Mouse (Mus musculus): Measurements from ENCODE around the gene Ppp1r1a. TPM values are rescaled to one million over a fixed set of nuclear protein-coding genes. Genes with fewer than 3 reads are reported as not detected.

The Ppp1r1a gene
- polyA plus RNA-seq (2015; fragmentation: Nextera tagmentation; extraction: Ambion mirVana): 12.3 and 13.3 TPM in 2 replicates

GRCm38 (mm10) chr15:103537822-103538213, at the start of gene Ppp1r1a:
TSS of gene Ppp1r1a (minus strand) at chr15:103538003.
- Histone ChIP-seq H3K4me2 (peak within 1 kb of the TSS; percentile 97), H3K27me3 (replicated peaks) (peaks cover 21% of the 10 kb centered on the region; the same call in 1 of the 2 replicates), H3K9ac (peak within 1 kb of the TSS; percentile 49), H3K4me1 (peaks cover 10% of the 10 kb centered on the region; the same call in 1 of the 2 replicates), H3K9me3 (no peaks in the 10 kb centered on the region), H3K27ac (peak within 1 kb of the TSS; percentile 16; the same call in 1 of the 2 replicates), H3K4me3 (replicated peaks) (peak within 1 kb of the TSS; percentile 63), H3K36me3 (no peaks in the 10 kb centered on the region)
- WGBS: 0% methylated on average over 36 of the region's 36 CpGs
- ATAC-seq (ENCODE audit: insufficient read depth, low FRiP score, low read depth): peak; percentile 70

- WGBS: 72% methylated on average over 2 of the region's 2 CpGs
- ATAC-seq (ENCODE audit: insufficient read depth, low FRiP score, low read depth): no peak
- Histone ChIP-seq H3K27me3 (replicated peaks) (no peaks in the 10 kb centered on the region), H3K4me1 (no peaks in the 10 kb centered on the region), H3K27ac (no peak overlapping the region), H3K36me3 (no peaks in the 10 kb centered on the region), H3K9ac (no peak overlapping the region), H3K4me2 (no peak overlapping the region), H3K4me3 (replicated peaks) (no peak overlapping the region), H3K9me3 (no peaks in the 10 kb centered on the region)
Measured at GRCm38 (mm10) chr15:103585876-103586275, 48.1 kb upstream of the Ppp1r1a start.

GRCm38 (mm10) chr15:103564981-103565380, 27.2 kb upstream of the Ppp1r1a start, which contains the start of gene Glycam1:
TSS of gene Glycam1 (minus strand) at chr15:103565081.
- Histone ChIP-seq H3K27ac (no peak within 1 kb of the TSS), H3K9ac (no peak within 1 kb of the TSS), H3K27me3 (replicated peaks) (no peaks in the 10 kb centered on the region), H3K4me3 (replicated peaks) (no peak within 1 kb of the TSS), H3K9me3 (no peaks in the 10 kb centered on the region), H3K4me2 (no peak within 1 kb of the TSS), H3K36me3 (no peaks in the 10 kb centered on the region), H3K4me1 (no peaks in the 10 kb centered on the region)
- no peak for ATAC-seq (ENCODE audit: insufficient read depth, low FRiP score, low read depth)

GRCm38 (mm10) chr15:103552096-103552690, 14.4 kb upstream of the Ppp1r1a start:
- Histone ChIP-seq H3K36me3 (no peaks in the 10 kb centered on the region), H3K4me3 (replicated peaks) (no peak overlapping the region), H3K9me3 (no peaks in the 10 kb centered on the region), H3K4me2 (no peak overlapping the region), H3K27ac (no peak overlapping the region), H3K4me1 (no peaks in the 10 kb centered on the region), H3K9ac (no peak overlapping the region), H3K27me3 (replicated peaks) (no peaks in the 10 kb centered on the region)
- 49% methylated on average over 3 of the region's 3 CpGs for WGBS
- no peak for ATAC-seq (ENCODE audit: insufficient read depth, low FRiP score, low read depth)

GRCm38 (mm10) chr15:103551053-103551452, 13.2 kb upstream of the Ppp1r1a start:
- H3K9ac ChIP-seq: no peak overlapping the region
- ATAC-seq (ENCODE audit: insufficient read depth, low FRiP score, low read depth): no peak
- 14% methylated on average over 1 of the region's 1 CpGs for WGBS

GRCm38 (mm10) chr15:103549475-103549874, 11.7 kb upstream of the Ppp1r1a start:
- no peaks in the 10 kb centered on the region for H3K27me3 ChIP-seq (replicated peaks)
- H3K4me3 ChIP-seq (replicated peaks): no peak overlapping the region
- ATAC-seq (ENCODE audit: insufficient read depth, low FRiP score, low read depth): no peak
- no peaks in the 10 kb centered on the region for H3K36me3 ChIP-seq
- H3K27ac ChIP-seq: no peak overlapping the region
- no peaks in the 10 kb centered on the region for H3K9me3 ChIP-seq
- H3K9ac ChIP-seq: no peak overlapping the region
- no peaks in the 10 kb centered on the region for H3K4me1 ChIP-seq
- no peak overlapping the region for H3K4me2 ChIP-seq
- 92% methylated on average over 1 of the region's 1 CpGs for WGBS

More at GRCm38 (mm10) chr15:103551053-103551452, 13.2 kb upstream of the Ppp1r1a start:
- Histone ChIP-seq H3K27ac (no peak overlapping the region), H3K9me3 (no peaks in the 10 kb centered on the region), H3K27me3 (replicated peaks) (no peaks in the 10 kb centered on the region), H3K4me1 (no peaks in the 10 kb centered on the region), H3K36me3 (no peaks in the 10 kb centered on the region), H3K4me2 (no peak overlapping the region), H3K4me3 (replicated peaks) (no peak overlapping the region)

GRCm38 (mm10) chr15:103547983-103548382, 10.2 kb upstream of the Ppp1r1a start:
- H3K9me3 ChIP-seq: no peaks in the 10 kb centered on the region
- H3K9ac ChIP-seq: no peak overlapping the region
- no peak overlapping the region for H3K4me2 ChIP-seq
- no peaks in the 10 kb centered on the region for H3K36me3 ChIP-seq
- 83% methylated on average over 3 of the region's 3 CpGs for WGBS
- no peak overlapping the region for H3K4me3 ChIP-seq (replicated peaks)
- no peaks in the 10 kb centered on the region for H3K4me1 ChIP-seq
- no peak for ATAC-seq (ENCODE audit: insufficient read depth, low FRiP score, low read depth)
- no peak overlapping the region for H3K27ac ChIP-seq
- no peaks in the 10 kb centered on the region for H3K27me3 ChIP-seq (replicated peaks)

GRCm38 (mm10) chr15:103542526-103542925, 4.7 kb upstream of the Ppp1r1a start:
- 0 out of 2 replicates have a peak, but pooled peaks cover under 1% of the 10 kb centered on the region for H3K4me1 ChIP-seq
- no peak overlapping the region for H3K9ac ChIP-seq
- ATAC-seq (ENCODE audit: insufficient read depth, low FRiP score, low read depth): no peak
- H3K4me3 ChIP-seq (replicated peaks): no peak overlapping the region
- no peaks in the 10 kb centered on the region for H3K36me3 ChIP-seq
- H3K9me3 ChIP-seq: no peaks in the 10 kb centered on the region
- H3K27me3 ChIP-seq (replicated peaks): 0 out of 2 replicates have a peak, but pooled peaks cover 6% of the 10 kb centered on the region
- H3K27ac ChIP-seq: no peak overlapping the region
- H3K4me2 ChIP-seq: no peak overlapping the region

GRCm38 (mm10) chr15:103540646-103541045, 2.8 kb upstream of the Ppp1r1a start:
- Histone ChIP-seq H3K27me3 (replicated peaks) (peaks cover 17% of the 10 kb centered on the region; the same call in 1 of the 2 replicates), H3K9ac (no peak overlapping the region), H3K4me2 (no peak overlapping the region), H3K27ac (no peak overlapping the region), H3K9me3 (no peaks in the 10 kb centered on the region), H3K36me3 (no peaks in the 10 kb centered on the region), H3K4me3 (replicated peaks) (no peak overlapping the region), H3K4me1 (peaks cover 10% of the 10 kb centered on the region; the same call in 1 of the 2 replicates)
- no peak for ATAC-seq (ENCODE audit: insufficient read depth, low FRiP score, low read depth)
- WGBS: 76% methylated on average over 1 of the region's 1 CpGs

- Histone ChIP-seq H3K27me3 (replicated peaks) (peaks cover 21% of the 10 kb centered on the region; the same call in 1 of the 2 replicates), H3K4me2 (no peak overlapping the region), H3K4me3 (replicated peaks) (no peak overlapping the region), H3K27ac (no peak overlapping the region), H3K9me3 (no peaks in the 10 kb centered on the region), H3K4me1 (peaks cover 10% of the 10 kb centered on the region; the same call in 1 of the 2 replicates), H3K36me3 (no peaks in the 10 kb centered on the region), H3K9ac (no peak overlapping the region)
- no peak for ATAC-seq (ENCODE audit: insufficient read depth, low FRiP score, low read depth)
- WGBS: 35% methylated on average over 2 of the region's 2 CpGs
Measured at GRCm38 (mm10) chr15:103539259-103539658, 1.5 kb upstream of the Ppp1r1a start.

- peak overlapping the region; percentile 16; the same call in 1 of the 2 replicates for H3K27ac ChIP-seq
- no peaks in the 10 kb centered on the region for H3K36me3 ChIP-seq
- 2% methylated on average over 37 of the region's 37 CpGs for WGBS
- peak overlapping the region; percentile 97 for H3K4me2 ChIP-seq
- H3K9ac ChIP-seq: peak overlapping the region; percentile 49
- H3K9me3 ChIP-seq: no peaks in the 10 kb centered on the region
- ATAC-seq (ENCODE audit: insufficient read depth, low FRiP score, low read depth): peak; percentile 37; the same call in 1 of the 2 replicates
- H3K4me1 ChIP-seq: peaks cover 10% of the 10 kb centered on the region; the same call in 1 of the 2 replicates
- H3K27me3 ChIP-seq (replicated peaks): peaks cover 21% of the 10 kb centered on the region; the same call in 1 of the 2 replicates
- H3K4me3 ChIP-seq (replicated peaks): peak overlapping the region; percentile 63
Measured at GRCm38 (mm10) chr15:103537011-103537821, 587 bp downstream of the Ppp1r1a start.

- WGBS: 39% methylated on average over 2 of the region's 2 CpGs
- 0 out of 2 replicates have a peak overlapping the region, but pooled peaks have one; percentile 63 for H3K4me3 ChIP-seq (replicated peaks)
- H3K9me3 ChIP-seq: no peaks in the 10 kb centered on the region
- no peaks in the 10 kb centered on the region for H3K36me3 ChIP-seq
- peaks cover 10% of the 10 kb centered on the region; the same call in 1 of the 2 replicates for H3K4me1 ChIP-seq
- H3K27me3 ChIP-seq (replicated peaks): peaks cover 21% of the 10 kb centered on the region; the same call in 1 of the 2 replicates
- no peak for ATAC-seq (ENCODE audit: insufficient read depth, low FRiP score, low read depth)
- no peak overlapping the region for H3K27ac ChIP-seq
- H3K4me2 ChIP-seq: peak overlapping the region; percentile 97
- H3K9ac ChIP-seq: no peak overlapping the region
Measured at GRCm38 (mm10) chr15:103536456-103536855, 1.3 kb downstream of the Ppp1r1a start.

Measured in stomach, embryonic 15.5 days (tissue).